Mouse (Mus musculus) heart, postnatal 14 days (tissue): ENCODE measurements around the gene Brd3os. TPM values are rescaled to one million over a fixed set of nuclear protein-coding genes. Genes with fewer than 3 reads are reported as not detected.
A peak's percentile ranks its signal among the peaks of the same experiment; 100 is the strongest.

Experiments used
- DNase-seq, 2 experiments: peaks; one replicate each; pipeline ENCODE4 v3.0.0; 2021 to 2022
- intact Hi-C: fragments of 180-260 bp; cut with DNase I; formaldehyde crosslinking; loops from one replicate; pipeline ENCODE4 v1.15.1; 2025
- long read RNA-seq, 2 experiments: library from polyadenylated mRNA; stranded (forward); transcript quantifications; one replicate each; pipeline ENCODE4 v2.0.0; 2021
- total RNA-seq, 2 experiments: library from RNA; stranded (reverse); gene quantifications; 2 replicates each; pipeline ENCODE4 v1.2.3; 2021

The Brd3os gene
- 1 to 10 TPM; 1.2 TPM for total RNA-seq
- long read RNA-seq, experiment 1, partial matches to known transcripts, result 0 of 2 reads
- long read RNA-seq, experiment 1, other reads (novel, unspliced or antisense), result 0 of 2 reads
- long read RNA-seq, experiment 2, partial matches to known transcripts, result 0 of 1 reads
- long read RNA-seq, experiment 2, other reads (novel, unspliced or antisense), result 0 of 1 reads

- DNase-seq, result peak; percentile 92 to 93
- intact Hi-C loops, result no loop called here
Measured at GRCm38 (mm10) chr2:27441767-27442707, at the start of gene Brd3os. TSS of gene Brd3os (plus strand) at chr2:27442324.

GRCm38 (mm10) chr2:27394158-27394832 lies 47.8 kb upstream of the Brd3os start:
- intact Hi-C loops, result no loop called here
- no peak for DNase-seq

- no peak for DNase-seq
- intact Hi-C loops, result no loop called here
Measured at GRCm38 (mm10) chr2:27396656-27397440, 45.3 kb upstream of the Brd3os start.

- intact Hi-C loops, result no loop called here
- no peak for DNase-seq
Measured at GRCm38 (mm10) chr2:27400083-27400482, 42.0 kb upstream of the Brd3os start.

- DNase-seq, result no peak
- intact Hi-C loops, result no loop called here
Measured at GRCm38 (mm10) chr2:27401544-27401943, 40.6 kb upstream of the Brd3os start.

GRCm38 (mm10) chr2:27404375-27405093 lies 37.6 kb upstream of the Brd3os start:
- DNase-seq, result no peak
- intact Hi-C loops, result no loop called here

- intact Hi-C loops, result no loop called here
Measured at GRCm38 (mm10) chr2:27405094-27405884, 36.8 kb upstream of the Brd3os start.

GRCm38 (mm10) chr2:27406928-27407327 lies 35.2 kb upstream of the Brd3os start:
- intact Hi-C loops, result no loop called here
- DNase-seq, result no peak

More at GRCm38 (mm10) chr2:27405094-27405884, 36.8 kb upstream of the Brd3os start:
- DNase-seq, result no peak

GRCm38 (mm10) chr2:27408194-27408593 lies 33.9 kb upstream of the Brd3os start:
- intact Hi-C loops, result no loop called here
- no peak for DNase-seq

- intact Hi-C loops, result no loop called here
- no peak for DNase-seq
Measured at GRCm38 (mm10) chr2:27410518-27411140, 31.5 kb upstream of the Brd3os start.

GRCm38 (mm10) chr2:27411688-27412174 lies 30.4 kb upstream of the Brd3os start:
- intact Hi-C loops, result no loop called here
- DNase-seq, result peak in 1 of 2 experiments; percentile 44

GRCm38 (mm10) chr2:27412245-27412800 lies 29.8 kb upstream of the Brd3os start:
- intact Hi-C loops, result no loop called here

GRCm38 (mm10) chr2:27413582-27413935 lies 28.6 kb upstream of the Brd3os start:
- DNase-seq, result no peak
- intact Hi-C loops, result no loop called here

More at GRCm38 (mm10) chr2:27412245-27412800, 29.8 kb upstream of the Brd3os start:
- no peak for DNase-seq

- DNase-seq, result peak; percentile 41 to 49
- intact Hi-C loops, result no loop called here
Measured at GRCm38 (mm10) chr2:27413936-27414657, 28.0 kb upstream of the Brd3os start.

- intact Hi-C loops, result no loop called here
- no peak for DNase-seq
Measured at GRCm38 (mm10) chr2:27415060-27415783, 26.9 kb upstream of the Brd3os start.

GRCm38 (mm10) chr2:27416425-27416824 lies 25.7 kb upstream of the Brd3os start:
- DNase-seq, result peak; percentile 38 to 43

More at GRCm38 (mm10) chr2:27416425-27416824, 25.7 kb upstream of the Brd3os start:
- intact Hi-C loops, result no loop called here
